Mouse (Mus musculus) forebrain, embryonic 12.5 days (tissue): Measurements from ENCODE around the gene Dnaic2. TPM values are rescaled to one million over a fixed set of nuclear protein-coding genes. Genes with fewer than 3 reads are reported as not detected.

ENCODE experiments used
- ATAC-seq: fragments of 200-750 bp; cut with Nextera tagmentation; 2 replicates; pipeline ENCODE4 v1.8.0; 2017; ENCODE audit warnings: moderate TSS enrichment; ENCODE audit not compliant: low FRiP score
- H3K27ac ChIP-seq: fragments of 300-500 bp; sonication (generic); 2 replicates; pipeline ENCODE4 v1.5.1; 2016; ENCODE audit warnings: mild to moderate bottlenecking
- H3K27me3 ChIP-seq: fragments of 300-500 bp; sonication (generic); 2 replicates; pipeline ENCODE4 v1.6.1; 2016; ENCODE audit warnings: mild to moderate bottlenecking
- H3K36me3 ChIP-seq: fragments of 300-500 bp; sonication (generic); replicated peaks from 2 replicates; pipeline ENCODE4 v1.6.1; 2016; ENCODE audit warnings: mild to moderate bottlenecking
- H3K4me1 ChIP-seq: fragments of 300-500 bp; sonication (generic); 2 replicates; pipeline ENCODE4 v1.6.1; 2016
- H3K4me2 ChIP-seq: fragments of 300-500 bp; sonication (generic); 2 replicates; pipeline ENCODE4 v1.6.1; 2016; ENCODE audit warnings: mild to moderate bottlenecking, moderate library complexity
- H3K4me3 ChIP-seq: fragments of 300-500 bp; sonication (generic); replicated peaks from 2 replicates; pipeline ENCODE4 v1.5.1; 2016; ENCODE audit warnings: mild to moderate bottlenecking
- H3K9ac ChIP-seq: fragments of 300-500 bp; sonication (generic); 2 replicates; pipeline ENCODE4 v1.6.1; 2016; ENCODE audit warnings: mild to moderate bottlenecking
- H3K9me3 ChIP-seq: fragments of 300-500 bp; sonication (generic); 2 replicates; pipeline ENCODE4 v1.6.1; 2016
- WGBS: fragments of 180-500 bp; shearing (Covaris S2); methylation state at CpG from one replicate; pipeline ENCODE4 v1.1.7; 2016; 5-methylcytosine and 5-hydroxymethylcytosine counted together
- polyA plus RNA-seq: library from polyadenylated mRNA; unstranded; fragments of >200 nt; fragmentation: Nextera tagmentation; extraction: Ambion mirVana; gene quantifications from 2 replicates; pipeline ENCODE4 v1.2.1, GENCODE M21; 2016

Gene Dnaic2
- polyA plus RNA-seq, 1 experiment from 2014 or later, result 2.0 TPM

- no peak for ATAC-seq
- Histone ChIP-seq H3K4me1 (peaks cover 22% of the 10 kb centered on the region), H3K36me3 (peaks cover 6% of the 10 kb centered on the region; the same call in 1 of the 2 replicates), H3K4me2 (no peak overlapping the region), H3K4me3 (no peak overlapping the region), H3K9ac (no peak overlapping the region), H3K9me3 (no peaks in the 10 kb centered on the region), H3K27ac (0 out of 2 replicates have a peak overlapping the region, but pooled peaks have one; percentile 15), H3K27me3 (no peaks in the 10 kb centered on the region)
- WGBS, result 73% methylated on average over 9 of the region's 10 CpGs
These were observed 39.5 kb upstream of the Dnaic2 start for GRCm38 (mm10) chr11:114687574-114688188.

- Histone ChIP-seq H3K27me3 (no peaks in the 10 kb centered on the region), H3K4me3 (no peak overlapping the region), H3K4me2 (no peak overlapping the region), H3K27ac (no peak overlapping the region), H3K9me3 (no peaks in the 10 kb centered on the region), H3K4me1 (peaks cover 23% of the 10 kb centered on the region), H3K36me3 (peaks cover 6% of the 10 kb centered on the region; the same call in 1 of the 2 replicates), H3K9ac (no peak overlapping the region)
- WGBS, result 92% methylated on average over 2 of the region's 3 CpGs
- ATAC-seq, result no peak
These were observed 38.5 kb upstream of the Dnaic2 start for GRCm38 (mm10) chr11:114688729-114689128.

GRCm38 (mm10) chr11:114690192-114690591 lies 37.0 kb upstream of the Dnaic2 start:
- Histone ChIP-seq H3K4me1 (peaks cover 9% of the 10 kb centered on the region), H3K27me3 (no peaks in the 10 kb centered on the region), H3K4me3 (no peak overlapping the region), H3K4me2 (no peak overlapping the region), H3K36me3 (peaks cover 6% of the 10 kb centered on the region; the same call in 1 of the 2 replicates), H3K9ac (no peak overlapping the region), H3K9me3 (no peaks in the 10 kb centered on the region), H3K27ac (no peak overlapping the region)
- no peak for ATAC-seq
- 93% methylated on average over 15 of the region's 15 CpGs for WGBS

- no peak for ATAC-seq
- Histone ChIP-seq H3K9ac (no peak overlapping the region), H3K9me3 (no peaks in the 10 kb centered on the region), H3K4me3 (no peak overlapping the region), H3K4me1 (peaks cover 5% of the 10 kb centered on the region), H3K27me3 (no peaks in the 10 kb centered on the region), H3K27ac (no peak overlapping the region), H3K4me2 (no peak overlapping the region), H3K36me3 (peaks cover 8% of the 10 kb centered on the region; the same call in 1 of the 2 replicates)
- 74% methylated on average over 6 of the region's 6 CpGs for WGBS
These were observed 35.6 kb upstream of the Dnaic2 start for GRCm38 (mm10) chr11:114691454-114692182.

- Histone ChIP-seq H3K9me3 (no peaks in the 10 kb centered on the region), H3K27me3 (no peaks in the 10 kb centered on the region), H3K36me3 (peaks cover 10% of the 10 kb centered on the region; the same call in 1 of the 2 replicates), H3K4me2 (no peak overlapping the region), H3K27ac (no peak overlapping the region), H3K9ac (no peak overlapping the region), H3K4me1 (peaks cover 5% of the 10 kb centered on the region), H3K4me3 (no peak overlapping the region)
- 47% methylated on average over 7 of the region's 7 CpGs for WGBS
- no peak for ATAC-seq
These were observed 34.6 kb upstream of the Dnaic2 start for GRCm38 (mm10) chr11:114692601-114693000.

GRCm38 (mm10) chr11:114693456-114693855 lies 33.8 kb upstream of the Dnaic2 start:
- H3K4me3 ChIP-seq, result no peak overlapping the region
- peaks cover 5% of the 10 kb centered on the region for H3K4me1 ChIP-seq

GRCm38 (mm10) chr11:114694451-114694850 lies 32.8 kb upstream of the Dnaic2 start:
- Histone ChIP-seq H3K27me3 (no peaks in the 10 kb centered on the region), H3K9me3 (no peaks in the 10 kb centered on the region), H3K27ac (no peak overlapping the region), H3K36me3 (peaks cover 10% of the 10 kb centered on the region; the same call in 1 of the 2 replicates), H3K4me1 (peaks cover 5% of the 10 kb centered on the region), H3K9ac (no peak overlapping the region), H3K4me3 (no peak overlapping the region), H3K4me2 (no peak overlapping the region)
- ATAC-seq, result no peak
- WGBS, result 83% methylated on average over 2 of the region's 2 CpGs

More at GRCm38 (mm10) chr11:114693456-114693855, 33.8 kb upstream of the Dnaic2 start:
- Histone ChIP-seq H3K9me3 (no peaks in the 10 kb centered on the region), H3K9ac (no peak overlapping the region), H3K4me2 (no peak overlapping the region), H3K27me3 (no peaks in the 10 kb centered on the region), H3K27ac (no peak overlapping the region), H3K36me3 (peaks cover 10% of the 10 kb centered on the region; the same call in 1 of the 2 replicates)
- ATAC-seq, result no peak
- WGBS, result 91% methylated on average over 6 of the region's 6 CpGs

- Histone ChIP-seq H3K4me1 (peaks cover 3% of the 10 kb centered on the region), H3K4me3 (no peak overlapping the region), H3K27ac (no peak overlapping the region), H3K9me3 (no peaks in the 10 kb centered on the region), H3K9ac (no peak overlapping the region), H3K36me3 (peaks cover 6% of the 10 kb centered on the region; the same call in 1 of the 2 replicates), H3K27me3 (no peaks in the 10 kb centered on the region), H3K4me2 (no peak overlapping the region)
- 94% methylated on average over 7 of the region's 7 CpGs for WGBS
- no peak for ATAC-seq
These were observed 28.7 kb upstream of the Dnaic2 start for GRCm38 (mm10) chr11:114698496-114698895.

- ATAC-seq, result no peak
- no peaks in the 10 kb centered on the region for H3K9me3 ChIP-seq
- peaks cover 6% of the 10 kb centered on the region; the same call in 1 of the 2 replicates for H3K36me3 ChIP-seq
- H3K9ac ChIP-seq, result no peak overlapping the region
- H3K4me1 ChIP-seq, result peaks cover 13% of the 10 kb centered on the region
- no peak overlapping the region for H3K4me2 ChIP-seq
- H3K4me3 ChIP-seq, result no peak overlapping the region
- no peaks in the 10 kb centered on the region for H3K27me3 ChIP-seq
- 92% methylated on average over 12 of the region's 12 CpGs for WGBS
- no peak overlapping the region for H3K27ac ChIP-seq
These were observed 27.7 kb upstream of the Dnaic2 start for GRCm38 (mm10) chr11:114699511-114699910.

- Histone ChIP-seq H3K4me1 (peaks cover 17% of the 10 kb centered on the region), H3K9ac (no peak overlapping the region), H3K27me3 (no peaks in the 10 kb centered on the region), H3K36me3 (peaks cover 3% of the 10 kb centered on the region; the same call in 1 of the 2 replicates), H3K4me2 (no peak overlapping the region), H3K27ac (0 out of 2 replicates have a peak overlapping the region, but pooled peaks have one; percentile 14), H3K9me3 (no peaks in the 10 kb centered on the region), H3K4me3 (no peak overlapping the region)
- ATAC-seq, result no peak
- WGBS, result 90% methylated on average over 15 of the region's 15 CpGs
These were observed 24.8 kb upstream of the Dnaic2 start for GRCm38 (mm10) chr11:114702311-114702995.

- Histone ChIP-seq H3K27ac (0 out of 2 replicates have a peak overlapping the region, but pooled peaks have one; percentile 14), H3K4me1 (peaks cover 17% of the 10 kb centered on the region), H3K36me3 (peaks cover 3% of the 10 kb centered on the region; the same call in 1 of the 2 replicates), H3K27me3 (no peaks in the 10 kb centered on the region), H3K4me2 (no peak overlapping the region), H3K9ac (no peak overlapping the region), H3K9me3 (no peaks in the 10 kb centered on the region), H3K4me3 (no peak overlapping the region)
- ATAC-seq, result no peak
- WGBS, result 90% methylated on average over 6 of the region's 6 CpGs
These were observed 24.2 kb upstream of the Dnaic2 start for GRCm38 (mm10) chr11:114702996-114703361.
